Mouse (Mus musculus) urinary bladder, postnatal 25 days (tissue): ENCODE measurements around the gene Cald1.
A peak's percentile ranks its signal among the peaks of the same experiment; 100 is the strongest.

Experiments used
- DNase-seq: peaks from one replicate; pipeline ENCODE4 v3.0.0; 2022; ENCODE audit warnings: low spot score

Gene Cald1

GRCm38 (mm10) chr6:34765721-34766120 is 167.4 kb downstream of the Cald1 start:
- no peak for DNase-seq

- DNase-seq = no peak
These were observed 171.7 kb downstream of the Cald1 start for GRCm38 (mm10) chr6:34769984-34770383.

- no peak for DNase-seq
These were observed 172.2 kb downstream of the Cald1 start for GRCm38 (mm10) chr6:34770491-34770890.

- no peak for DNase-seq
These were observed 178.1 kb downstream of the Cald1 start for GRCm38 (mm10) chr6:34776396-34776795.

- no peak for DNase-seq
These were observed 178.8 kb downstream of the Cald1 start for GRCm38 (mm10) chr6:34777094-34777493.

GRCm38 (mm10) chr6:34777981-34778668 is 179.8 kb downstream of the Cald1 start:
- DNase-seq = no peak

GRCm38 (mm10) chr6:34780231-34780942 is 182.1 kb downstream of the Cald1 start, which contains the start of gene Agbl3:
TSS of gene Agbl3 (plus strand) at chr6:34780432.
- DNase-seq = peak; percentile 98

- DNase-seq = no peak
These were observed 182.6 kb downstream of the Cald1 start for GRCm38 (mm10) chr6:34780943-34781289.

- no peak for DNase-seq
These were observed 184.2 kb downstream of the Cald1 start for GRCm38 (mm10) chr6:34782493-34782892.

- DNase-seq = no peak
These were observed 198.6 kb downstream of the Cald1 start for GRCm38 (mm10) chr6:34796881-34797280.

- no peak for DNase-seq
These were observed 199.6 kb downstream of the Cald1 start for GRCm38 (mm10) chr6:34797887-34798286.

- no peak for DNase-seq
These were observed 207.3 kb downstream of the Cald1 start for GRCm38 (mm10) chr6:34805582-34805981.

- no peak for DNase-seq
These were observed 212.4 kb downstream of the Cald1 start for GRCm38 (mm10) chr6:34810651-34811050.

GRCm38 (mm10) chr6:34824406-34824805 is 226.1 kb downstream of the Cald1 start:
- no peak for DNase-seq
